Mouse (Mus musculus) heart, embryonic 12.5 days (tissue): ENCODE data around the gene Mettl23. TPM values are rescaled to one million over a fixed set of nuclear protein-coding genes. Genes with fewer than 3 reads are reported as not detected.
"Not testable (repeated sequence)": the region's sequence is repeated elsewhere in the genome, so short reads cannot be mapped to it uniquely, and the experiment has no call there.

Source experiments
- ATAC-seq: fragments of 200-750 bp; cut with Nextera tagmentation; 2 replicates; pipeline ENCODE4 v1.8.0; 2017; ENCODE audit warnings: moderate TSS enrichment, moderate library complexity; ENCODE audit not compliant: insufficient number of reproducible peaks, low FRiP score
- H3K27ac ChIP-seq: fragments of 300-500 bp; sonication (generic); 2 replicates; pipeline ENCODE4 v1.5.1; 2016; ENCODE audit warnings: mild to moderate bottlenecking, moderate library complexity; ENCODE audit not compliant: poor library complexity, severe bottlenecking
- H3K27me3 ChIP-seq: fragments of 300-500 bp; sonication (generic); replicated peaks from 2 replicates; pipeline ENCODE4 v1.6.1; 2016; ENCODE audit warnings: mild to moderate bottlenecking, moderate library complexity
- H3K36me3 ChIP-seq: fragments of 300-500 bp; sonication (generic); 2 replicates; pipeline ENCODE4 v1.6.1; 2016; ENCODE audit warnings: mild to moderate bottlenecking, moderate library complexity
- H3K4me1 ChIP-seq: fragments of 300-500 bp; sonication (generic); replicated peaks from 2 replicates; pipeline ENCODE4 v1.6.1; 2016; ENCODE audit warnings: mild to moderate bottlenecking
- H3K4me2 ChIP-seq: fragments of 300-500 bp; sonication (generic); 2 replicates; pipeline ENCODE4 v1.6.1; 2016; ENCODE audit warnings: mild to moderate bottlenecking, moderate library complexity
- H3K4me3 ChIP-seq: fragments of 300-500 bp; sonication (generic); 2 replicates; pipeline ENCODE4 v1.5.1; 2016; ENCODE audit warnings: mild to moderate bottlenecking
- H3K9ac ChIP-seq: fragments of 300-500 bp; sonication (generic); 2 replicates; pipeline ENCODE4 v1.6.1; 2016; ENCODE audit warnings: mild to moderate bottlenecking, moderate library complexity
- H3K9me3 ChIP-seq: fragments of 300-500 bp; sonication (generic); replicated peaks from 2 replicates; pipeline ENCODE4 v1.6.1; 2016; ENCODE audit warnings: mild to moderate bottlenecking, moderate library complexity
- WGBS: fragments of 180-500 bp; shearing (Covaris S2); methylation state at CpG from one replicate; pipeline ENCODE4 v1.1.7; 2016; 5-methylcytosine and 5-hydroxymethylcytosine counted together
- polyA plus RNA-seq: library from polyadenylated mRNA; unstranded; fragments of >200 nt; fragmentation: Nextera tagmentation; extraction: Ambion mirVana; gene quantifications from 2 replicates; pipeline ENCODE4 v1.2.1, GENCODE M21; 2016

The Mettl23 gene
- polyA plus RNA-seq, 1 experiment from 2014 or later = 55.5 TPM

DNA sequence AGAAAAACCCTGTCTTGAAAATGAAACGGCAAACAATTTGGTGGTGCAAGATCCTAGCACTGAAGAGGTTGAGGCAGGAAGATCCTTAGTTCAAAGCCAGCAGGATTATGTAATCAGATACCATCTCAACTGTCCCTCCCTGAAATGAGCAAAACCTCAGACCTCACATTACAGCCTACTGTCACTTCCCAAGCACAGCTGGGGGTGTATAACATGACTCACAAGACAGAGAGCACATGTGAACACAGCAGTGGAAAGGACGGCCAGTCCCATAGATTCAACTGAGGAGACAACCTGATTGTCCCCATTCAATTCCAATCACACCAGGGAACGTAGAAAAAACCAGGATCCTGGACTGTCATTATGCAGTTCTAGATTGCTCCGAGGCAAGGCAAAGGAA, 6.8 kb upstream of the Mettl23 start:
- Histone ChIP-seq H3K9ac (no peak overlapping the region), H3K4me1 (peaks cover 21% of the 10 kb centered on the region), H3K27me3 (no peaks in the 10 kb centered on the region), H3K4me3 (no peak overlapping the region), H3K4me2 (no peak overlapping the region), H3K36me3 (peaks cover 90% of the 10 kb centered on the region), H3K9me3 (no peaks in the 10 kb centered on the region), H3K27ac (no peak overlapping the region)
- WGBS = 85% methylated on average over 4 of the region's 4 CpGs
- no peak for ATAC-seq

DNA sequence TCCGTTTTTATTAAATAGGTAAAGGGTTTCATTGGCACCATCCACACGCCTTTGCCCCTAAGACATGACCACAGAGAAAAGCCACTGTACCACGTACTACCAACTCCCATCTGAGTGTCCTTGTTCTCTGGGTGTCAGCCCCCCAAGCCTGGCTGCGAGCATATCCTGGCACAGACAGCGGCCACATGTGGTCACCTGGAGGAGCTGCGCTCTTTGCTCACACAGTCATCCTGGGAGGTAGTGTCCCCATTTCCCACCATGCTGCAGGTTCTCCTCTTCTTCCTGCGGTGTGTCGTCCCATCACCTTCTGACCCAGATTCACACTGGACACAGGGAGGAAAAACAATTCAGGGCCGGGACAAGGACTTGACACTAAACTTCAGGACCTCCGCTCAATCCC, 5.6 kb upstream of the Mettl23 start:
- Histone ChIP-seq H3K9ac (no peak overlapping the region), H3K27ac (no peak overlapping the region), H3K4me1 (peaks cover 29% of the 10 kb centered on the region), H3K9me3 (no peaks in the 10 kb centered on the region), H3K27me3 (no peaks in the 10 kb centered on the region), H3K4me2 (no peak overlapping the region), H3K36me3 (peaks cover 87% of the 10 kb centered on the region), H3K4me3 (no peak overlapping the region)
- 94% methylated on average over 10 of the region's 10 CpGs for WGBS
- no peak for ATAC-seq

DNA sequence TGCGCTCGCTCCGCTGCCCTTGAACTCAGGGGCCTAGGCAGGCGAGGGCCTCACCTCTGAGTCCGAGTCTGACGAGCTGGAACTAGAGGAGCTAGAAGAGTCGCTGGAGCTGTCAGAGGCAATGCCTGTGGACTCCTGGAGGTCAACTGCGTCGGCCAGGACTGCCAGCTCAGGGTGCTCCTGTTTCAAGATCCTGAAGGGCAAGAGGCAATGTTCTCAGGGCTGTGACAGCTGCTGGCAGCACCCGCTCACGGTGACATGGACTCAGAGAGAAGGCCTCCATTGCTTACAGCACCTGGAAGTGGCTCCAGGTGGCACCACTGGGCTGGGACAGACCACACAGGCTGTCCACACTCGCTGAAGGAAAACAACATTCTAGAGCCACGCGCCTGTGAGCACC, 4.1 kb upstream of the Mettl23 start:
- 87% methylated on average over 14 of the region's 14 CpGs for WGBS
- Histone ChIP-seq H3K9me3 (no peaks in the 10 kb centered on the region), H3K9ac (no peak overlapping the region), H3K4me2 (no peak overlapping the region), H3K27ac (no peak overlapping the region), H3K36me3 (peaks cover 73% of the 10 kb centered on the region), H3K4me3 (no peak overlapping the region), H3K4me1 (peaks cover 29% of the 10 kb centered on the region), H3K27me3 (no peaks in the 10 kb centered on the region)
- no peak for ATAC-seq

DNA sequence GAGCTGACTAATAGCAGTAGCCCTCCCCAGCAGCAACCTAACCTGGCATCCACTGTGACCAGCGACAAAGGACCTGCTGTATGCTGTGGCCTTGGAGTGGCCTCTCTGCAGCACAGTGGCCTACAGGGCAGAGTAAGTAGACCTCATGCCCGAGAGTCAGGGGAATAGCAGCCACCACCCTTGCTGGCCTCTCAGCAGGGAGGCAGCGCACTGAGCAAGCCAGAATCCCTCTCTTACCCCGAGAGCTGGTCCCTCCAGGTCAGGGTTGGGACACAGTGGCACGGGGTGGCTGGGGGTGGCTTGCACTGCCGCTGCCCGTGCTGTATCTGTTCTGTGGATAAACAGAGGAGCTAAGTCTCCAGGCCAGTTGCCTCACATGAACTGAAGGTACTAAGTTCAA, 3.5 kb upstream of the Mettl23 start:
- Histone ChIP-seq H3K9me3 (no peaks in the 10 kb centered on the region), H3K27me3 (no peaks in the 10 kb centered on the region), H3K4me2 (0 out of 2 replicates have a peak overlapping the region, but pooled peaks have one; percentile 24), H3K27ac (no peak overlapping the region), H3K9ac (peak overlapping the region; percentile 52; the same call in 1 of the 2 replicates), H3K4me1 (peaks cover 35% of the 10 kb centered on the region), H3K36me3 (peaks cover 67% of the 10 kb centered on the region), H3K4me3 (no peak overlapping the region)
- WGBS = 80% methylated on average over 7 of the region's 7 CpGs
- ATAC-seq = no peak

DNA sequence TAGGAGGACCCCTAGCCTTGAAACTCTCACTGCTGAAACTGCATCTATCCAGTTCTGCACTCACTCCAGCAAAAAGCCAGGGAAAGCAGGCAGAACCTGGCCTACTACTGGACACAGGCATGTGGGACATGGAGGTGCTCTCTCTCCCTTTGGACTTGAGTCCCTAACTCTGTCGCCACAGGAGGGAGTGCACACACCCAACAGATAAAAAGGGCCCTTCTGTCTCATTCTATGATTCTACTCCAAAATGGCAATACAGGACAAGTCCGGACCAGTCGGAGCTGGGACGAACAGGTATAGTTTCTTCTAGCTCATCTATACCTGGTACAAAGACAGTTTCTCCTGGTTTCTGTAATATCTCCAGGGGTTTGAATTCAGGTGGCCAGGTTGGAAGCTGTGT, 2.3 kb upstream of the Mettl23 start:
- Histone ChIP-seq H3K9ac (peak overlapping the region; percentile 94), H3K4me3 (peak overlapping the region; percentile 79)

DNA sequence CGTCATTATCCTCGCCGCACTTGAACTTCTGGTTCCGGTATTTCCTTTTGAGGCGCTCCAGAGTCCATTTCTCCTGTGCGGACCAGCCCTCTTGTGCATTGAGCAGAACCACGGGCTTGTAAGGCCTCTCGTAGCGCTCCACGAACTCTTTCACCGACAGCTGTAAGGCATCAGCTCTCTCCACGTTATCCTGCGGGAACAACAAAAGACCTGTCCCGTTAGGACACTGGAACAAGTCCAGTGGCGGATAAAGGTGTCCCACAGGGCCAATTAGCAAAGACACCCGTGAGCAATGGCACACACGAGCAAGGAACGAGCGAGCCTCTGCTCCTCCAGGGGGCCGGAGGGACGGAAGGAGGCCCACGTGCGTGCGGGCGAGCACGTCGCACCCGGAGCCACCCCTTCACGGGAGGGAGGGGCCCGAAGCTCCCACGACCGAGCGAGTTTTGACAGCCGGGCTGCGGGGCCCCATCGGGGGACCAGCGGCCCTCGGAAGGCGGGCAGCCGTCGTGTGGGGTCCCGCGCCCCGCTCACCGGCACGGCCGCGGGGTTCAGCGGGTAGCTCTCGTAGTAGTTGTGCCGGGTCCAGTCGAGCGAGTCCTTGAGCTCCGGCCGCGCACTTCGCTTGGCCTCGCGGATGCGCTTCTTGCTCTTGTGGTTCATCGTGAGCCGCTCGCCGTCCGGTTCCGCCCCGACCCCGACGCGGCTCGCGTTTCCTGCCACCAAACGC, 382 bp upstream of the Mettl23 start:
- H3K4me1 ChIP-seq = peaks cover 37% of the 10 kb centered on the region
- H3K9me3 ChIP-seq = no peaks in the 10 kb centered on the region
- under 1% methylated on average over 72 of the region's 73 CpGs for WGBS
- H3K4me2 ChIP-seq = peak overlapping the region; percentile 93
- no peaks in the 10 kb centered on the region for H3K27me3 ChIP-seq
- H3K36me3 ChIP-seq = peaks cover 48% of the 10 kb centered on the region
- H3K9ac ChIP-seq = peak overlapping the region; percentile 94
- ATAC-seq = peak; percentile 68
- peak overlapping the region; percentile 79 for H3K4me3 ChIP-seq
- peak overlapping the region; percentile 99 for H3K27ac ChIP-seq

More for the DNA sequence above, 2.3 kb upstream of the Mettl23 start:
- Histone ChIP-seq H3K27ac (no peak overlapping the region), H3K4me1 (peaks cover 35% of the 10 kb centered on the region), H3K27me3 (no peaks in the 10 kb centered on the region), H3K36me3 (peaks cover 55% of the 10 kb centered on the region), H3K9me3 (no peaks in the 10 kb centered on the region), H3K4me2 (peak overlapping the region; percentile 93)
- WGBS = 77% methylated on average over 4 of the region's 4 CpGs
- ATAC-seq = no peak

DNA sequence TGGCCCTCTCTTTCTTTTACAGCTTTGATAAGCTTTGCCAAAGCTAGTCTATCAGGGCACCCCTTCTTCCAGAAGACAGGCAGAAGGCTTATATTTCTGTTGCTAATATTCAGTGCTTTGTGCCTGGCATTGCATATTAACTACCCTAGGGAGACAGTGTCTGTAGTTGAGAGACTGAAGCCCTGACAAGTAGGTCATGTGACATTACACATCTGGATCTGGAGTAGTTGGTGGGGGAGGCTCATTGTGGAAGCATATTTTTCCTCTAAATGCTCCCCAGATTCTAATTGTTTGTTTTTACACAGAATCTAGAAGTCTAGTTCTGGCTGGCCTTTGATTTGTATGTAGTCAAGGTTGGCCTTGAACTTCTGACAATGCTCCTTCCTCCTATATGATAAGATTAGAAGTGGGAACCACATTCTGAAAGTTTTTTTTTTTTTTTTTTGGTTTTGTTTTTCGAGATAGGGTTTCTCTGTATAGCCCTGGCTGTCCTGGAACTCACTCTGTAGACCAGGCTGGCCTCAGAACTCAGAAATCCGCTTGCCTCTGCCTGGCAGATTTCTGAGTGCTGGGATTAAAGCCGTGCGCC, 3.6 kb downstream of the Mettl23 start:
- Histone ChIP-seq H3K9me3 (no peaks in the 10 kb centered on the region), H3K4me2 (no peak overlapping the region), H3K27ac (no peak overlapping the region), H3K27me3 (no peaks in the 10 kb centered on the region), H3K4me1 (peaks cover 22% of the 10 kb centered on the region), H3K36me3 (peaks cover 45% of the 10 kb centered on the region), H3K9ac (no peak overlapping the region), H3K4me3 (no peak overlapping the region)
- WGBS = 67% methylated on average over 4 of the region's 4 CpGs
- no peak for ATAC-seq

DNA sequence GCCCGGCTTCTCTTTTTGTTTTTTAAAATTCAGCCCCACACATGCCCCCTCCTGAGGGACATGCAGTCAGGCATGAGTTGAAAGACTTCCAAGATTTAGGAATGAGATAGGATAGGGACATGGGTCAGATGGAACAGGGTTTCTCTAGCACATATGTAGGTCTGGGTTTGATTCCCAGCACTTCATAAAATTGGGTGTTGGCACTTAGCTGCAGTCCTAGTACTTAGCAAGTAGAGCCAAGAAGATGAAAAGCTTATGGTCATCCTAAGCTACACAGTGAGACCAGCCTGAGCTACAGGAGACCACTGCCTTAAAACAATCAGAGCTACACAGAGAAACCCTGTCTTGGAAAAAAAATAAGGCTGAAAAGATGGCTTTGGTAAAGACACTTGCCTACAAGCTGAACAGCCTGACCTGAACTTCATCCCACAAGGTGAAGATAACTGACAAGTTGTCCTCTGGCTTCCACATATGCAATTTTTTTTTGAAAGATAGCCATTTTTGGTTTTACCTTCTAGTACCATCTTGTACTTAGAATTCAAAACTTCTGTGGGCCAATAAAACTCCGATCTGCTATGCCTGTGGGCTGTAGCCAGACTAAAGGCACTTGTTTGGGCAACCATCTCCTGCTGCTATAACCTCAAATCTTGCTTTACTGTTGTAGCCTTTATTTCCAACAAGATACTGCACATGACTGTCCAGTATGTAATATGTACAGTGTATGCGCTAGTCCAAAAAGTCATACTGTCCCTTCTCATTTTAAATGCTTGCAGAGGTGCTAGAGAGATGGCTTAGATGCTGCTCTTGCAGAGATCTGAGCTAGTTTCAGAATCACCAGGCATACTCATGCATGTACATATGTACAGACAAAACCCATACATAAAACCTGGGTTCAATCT, 4.4 kb downstream of the Mettl23 start:
- H3K4me3 ChIP-seq = no peak overlapping the region
- H3K27me3 ChIP-seq = no peaks in the 10 kb centered on the region
- H3K9ac ChIP-seq = no peak overlapping the region
- no peak overlapping the region for H3K4me2 ChIP-seq
- no peak for ATAC-seq
- 95% methylated on average over 3 of the region's 3 CpGs for WGBS
- no peaks in the 10 kb centered on the region for H3K9me3 ChIP-seq
- H3K4me1 ChIP-seq = peaks cover 17% of the 10 kb centered on the region
- H3K36me3 ChIP-seq = peaks cover 47% of the 10 kb centered on the region
- no peak overlapping the region for H3K27ac ChIP-seq

DNA sequence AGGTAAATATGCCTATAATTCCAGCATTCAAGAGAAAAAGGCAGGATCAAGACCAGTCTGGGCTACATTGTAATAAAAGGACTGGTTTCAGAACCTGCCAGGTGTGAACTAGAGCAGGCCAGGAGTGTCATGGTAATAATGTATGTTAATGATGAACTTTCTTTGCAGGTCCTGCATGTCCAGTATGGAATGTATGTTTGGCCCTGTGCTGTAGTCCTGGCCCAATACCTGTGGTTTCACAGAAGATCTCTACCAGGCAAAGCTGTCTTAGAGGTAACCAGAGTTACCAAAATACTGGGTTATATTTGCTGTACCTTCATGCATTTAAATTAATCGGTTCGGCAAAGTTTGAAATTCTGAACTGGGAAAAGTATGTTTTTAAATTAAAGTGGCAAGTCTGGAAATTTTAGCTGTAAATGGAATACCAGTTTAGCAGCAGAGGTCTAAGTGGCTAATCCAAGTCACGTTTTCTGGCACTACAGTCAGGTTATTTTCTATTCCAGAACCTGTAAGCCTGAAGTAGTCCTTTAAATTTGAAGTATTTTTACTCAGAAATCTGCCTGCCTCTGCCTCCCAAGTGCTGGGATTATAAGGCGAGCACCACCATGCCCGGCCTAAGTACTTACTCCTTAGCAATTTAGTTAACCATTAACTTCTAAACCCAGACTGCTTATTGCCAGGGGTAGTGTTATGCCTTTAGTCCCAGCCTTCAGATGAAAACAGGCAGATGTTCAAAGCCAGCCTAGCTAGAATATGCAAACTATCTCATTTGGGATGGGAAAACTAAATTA, 5.2 kb downstream of the Mettl23 start:
- Histone ChIP-seq H3K4me1 (peaks cover 17% of the 10 kb centered on the region), H3K36me3 (peaks cover 47% of the 10 kb centered on the region), H3K27ac (no peak overlapping the region), H3K9ac (no peak overlapping the region), H3K4me2 (no peak overlapping the region), H3K9me3 (no peaks in the 10 kb centered on the region), H3K4me3 (no peak overlapping the region), H3K27me3 (no peaks in the 10 kb centered on the region)
- WGBS = 83% methylated on average over 5 of the region's 5 CpGs
- ATAC-seq = no peak

DNA sequence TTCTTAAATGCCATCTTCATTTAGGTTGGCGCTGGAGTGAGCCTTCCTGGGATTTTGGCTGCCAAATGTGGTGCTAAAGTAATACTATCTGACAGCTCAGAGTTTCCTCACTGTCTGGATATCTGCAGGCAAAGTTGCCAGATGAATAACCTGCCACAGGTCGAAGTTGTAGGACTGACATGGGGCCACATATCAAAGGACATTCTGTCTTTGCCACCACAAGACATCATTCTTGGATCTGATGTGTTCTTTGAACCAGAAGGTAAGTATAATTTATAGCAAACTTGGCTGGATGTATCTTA, 5.8 kb downstream of the Mettl23 start:
- 63% methylated on average over 2 of the region's 2 CpGs for whole genome bisulfite sequencing
- not testable (repeated sequence) for H3K4me2 ChIP-seq, H3K4me3 ChIP-seq, H3K9me3 ChIP-seq, H3K27ac ChIP-seq, ATAC-seq, H3K9ac ChIP-seq, H3K27me3 ChIP-seq
- Histone ChIP-seq H3K36me3 (peaks cover 47% of the 10 kb centered on the region), H3K4me1 (peaks cover 17% of the 10 kb centered on the region)

DNA sequence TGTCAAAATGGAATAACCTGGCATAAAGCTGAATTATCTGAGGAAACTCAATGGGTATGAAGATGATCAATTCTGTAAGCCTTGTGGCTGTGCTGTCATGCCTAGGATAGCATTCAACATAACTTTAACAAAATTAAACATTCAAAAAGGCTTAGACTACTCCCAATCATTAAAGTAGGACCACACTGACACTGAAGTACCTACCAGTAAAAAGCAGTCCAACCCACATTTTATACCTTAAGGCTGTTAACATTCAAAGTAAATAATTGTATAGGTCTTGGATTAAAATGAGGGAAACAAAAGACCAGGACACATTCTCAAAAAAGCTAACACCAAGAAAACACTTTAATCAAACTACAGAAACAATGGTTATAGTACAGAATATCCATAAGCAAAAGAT, 6.5 kb downstream of the Mettl23 start:
- Histone ChIP-seq H3K4me3 (no peak overlapping the region), H3K4me2 (no peak overlapping the region), H3K9ac (no peak overlapping the region), H3K9me3 (no peaks in the 10 kb centered on the region), H3K27ac (no peak overlapping the region), H3K4me1 (peaks cover 15% of the 10 kb centered on the region), H3K27me3 (no peaks in the 10 kb centered on the region), H3K36me3 (peaks cover 47% of the 10 kb centered on the region)
- ATAC-seq = no peak
